Mouse (Mus musculus): ENCODE measurements around the gene Gpr176. TPM values are rescaled to one million over a fixed set of nuclear protein-coding genes. Genes with fewer than 3 reads are reported as not detected.

Gpr176 gene
- polyA plus RNA-seq, 1 experiment from 2014 or later, result 4.1 TPM

Small RNA genes within 50 kb of the gene (microRNA-seq; reads per million reads assigned to microRNA genes)
- not detected for gene Gm22800

Other genes starting within 250 kb of the Gpr176 start
- gene Fsip1, start 116.5 kb downstream of the Gpr176 start, polyA plus RNA-seq (2014; fragmentation: Nextera tagmentation; extraction: Ambion mirVana), result 3.2 and 3.5 TPM in 2 replicates
- 7.3 and 10.2 TPM in 2 replicates for gene Eif2ak4, start 15.2 kb upstream of the Gpr176 start, polyA plus RNA-seq (2014; fragmentation: Nextera tagmentation; extraction: Ambion mirVana)
- gene Srp14, start 106.3 kb upstream of the Gpr176 start, polyA plus RNA-seq (2014; fragmentation: Nextera tagmentation; extraction: Ambion mirVana), result 327 and 366 TPM in 2 replicates
- gene Bmf, start 176.3 kb upstream of the Gpr176 start, polyA plus RNA-seq (2014; fragmentation: Nextera tagmentation; extraction: Ambion mirVana), result 1.9 and 2.8 TPM in 2 replicates
- gene Bub1b, start 224.8 kb upstream of the Gpr176 start, polyA plus RNA-seq (2014; fragmentation: Nextera tagmentation; extraction: Ambion mirVana), result 8.4 and 19.7 TPM in 2 replicates